Mouse (Mus musculus) hindbrain, embryonic 15.5 days (tissue): Measurements from ENCODE around the gene Ptpa. TPM values are rescaled to one million over a fixed set of nuclear protein-coding genes. Genes with fewer than 3 reads are reported as not detected.

ENCODE experiments used
- ATAC-seq: fragments of 200-750 bp; cut with Nextera tagmentation; 2 replicates; pipeline ENCODE4 v1.8.0; 2017; ENCODE audit warnings: low read depth, moderate number of reproducible peaks, moderate TSS enrichment; ENCODE audit not compliant: low FRiP score
- H3K27ac ChIP-seq: fragments of 300-500 bp; sonication (generic); replicated peaks from 2 replicates; pipeline ENCODE4 v1.5.1; 2015; ENCODE audit warnings: mild to moderate bottlenecking, inconsistent platforms
- H3K27me3 ChIP-seq: fragments of 300-500 bp; sonication (generic); 2 replicates; pipeline ENCODE4 v1.6.1; 2015; ENCODE audit warnings: control low read depth, inconsistent platforms
- H3K36me3 ChIP-seq: fragments of 300-500 bp; sonication (generic); 2 replicates; pipeline ENCODE4 v1.6.1; 2015; ENCODE audit warnings: control low read depth, inconsistent platforms
- H3K4me1 ChIP-seq: fragments of 300-500 bp; sonication (generic); replicated peaks from 2 replicates; pipeline ENCODE4 v1.6.1; 2015; ENCODE audit warnings: control low read depth, inconsistent platforms
- H3K4me2 ChIP-seq: fragments of 300-500 bp; sonication (generic); 2 replicates; pipeline ENCODE4 v1.6.1; 2015; ENCODE audit warnings: moderate library complexity, mild to moderate bottlenecking, inconsistent platforms
- H3K4me3 ChIP-seq: fragments of 300-500 bp; sonication (generic); 2 replicates; pipeline ENCODE4 v1.5.1; 2015; ENCODE audit warnings: mild to moderate bottlenecking, inconsistent platforms
- H3K9ac ChIP-seq: fragments of 300-500 bp; sonication (generic); 2 replicates; pipeline ENCODE4 v1.6.1; 2015; ENCODE audit warnings: inconsistent platforms
- H3K9me3 ChIP-seq: fragments of 300-500 bp; sonication (generic); 2 replicates; pipeline ENCODE4 v1.6.1; 2016; ENCODE audit warnings: control low read depth, inconsistent platforms
- WGBS: fragments of 180-500 bp; shearing (Covaris S2); methylation state at CpG from one replicate; pipeline ENCODE4 v1.1.7; 2015; 5-methylcytosine and 5-hydroxymethylcytosine counted together
- polyA plus RNA-seq: library from polyadenylated mRNA; unstranded; fragments of >200 nt; fragmentation: Nextera tagmentation; extraction: Ambion mirVana; gene quantifications from 2 replicates; pipeline ENCODE4 v1.2.1, GENCODE M21; 2015

The Ptpa gene
- polyA plus RNA-seq, 1 experiment from 2014 or later: 150 TPM

DNA sequence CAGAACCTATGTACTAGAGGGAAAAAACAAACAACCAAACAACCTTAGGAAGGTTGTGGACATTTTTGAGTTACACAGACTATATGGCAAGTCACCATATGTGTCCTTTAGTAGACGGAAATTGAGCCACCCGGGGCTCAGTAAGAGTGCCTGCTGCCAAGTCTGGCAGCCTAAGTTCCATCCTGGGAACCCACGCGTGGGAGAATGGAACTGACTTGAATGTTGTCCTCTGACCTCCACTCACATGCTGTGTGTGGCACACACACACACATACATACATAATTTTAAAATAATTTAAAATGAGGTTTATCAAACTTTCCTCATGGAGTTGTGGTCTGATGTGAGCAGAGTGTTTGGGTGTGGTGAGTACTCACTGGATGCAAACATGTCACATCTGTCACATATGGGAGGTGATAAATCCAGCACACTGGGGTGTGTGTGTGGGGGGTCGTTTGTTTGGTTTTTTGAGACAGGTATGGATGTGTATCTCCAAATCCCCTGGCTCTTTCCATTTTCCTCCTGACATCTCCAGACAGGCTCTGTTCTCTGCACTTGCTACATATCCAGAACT lies 1.8 kb downstream of the Ptpa start:
- Histone ChIP-seq H3K4me3 (0 out of 2 replicates have a peak overlapping the region, but pooled peaks have one; percentile 5), H3K9me3 (no peaks in the 10 kb centered on the region), H3K27me3 (no peaks in the 10 kb centered on the region), H3K36me3 (no peaks in the 10 kb centered on the region), H3K27ac (no peak overlapping the region; the same call in 1 of the 2 replicates), H3K9ac (no peak overlapping the region), H3K4me1 (peaks cover 53% of the 10 kb centered on the region), H3K4me2 (peak overlapping the region; percentile 60)
- ATAC-seq: no peak
- 68% methylated on average over 5 of the region's 5 CpGs for WGBS

DNA sequence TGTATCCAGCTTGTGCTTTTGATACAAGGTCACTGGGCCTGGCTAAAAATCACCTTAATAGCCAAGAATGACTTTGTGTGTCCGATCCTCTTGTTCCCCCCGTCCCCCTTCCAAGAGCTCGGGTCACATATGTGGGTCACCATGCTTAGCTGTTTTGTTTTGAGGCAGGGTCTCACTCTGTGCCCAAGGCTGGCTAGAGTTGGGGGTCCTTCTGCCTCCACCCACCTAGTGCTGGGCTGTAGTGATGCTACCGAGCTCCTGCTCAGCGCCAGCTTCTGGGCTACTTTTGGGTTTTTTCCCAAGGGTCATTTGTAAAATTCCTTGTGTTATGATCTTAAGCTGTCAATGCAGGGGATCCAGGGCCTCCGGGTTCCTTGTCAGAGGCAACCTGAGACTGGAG lies 2.4 kb downstream of the Ptpa start:
- 78% methylated on average over 6 of the region's 6 CpGs for WGBS
- H3K9ac ChIP-seq: 0 out of 2 replicates have a peak overlapping the region, but pooled peaks have one; percentile 9
- ATAC-seq: no peak

DNA sequence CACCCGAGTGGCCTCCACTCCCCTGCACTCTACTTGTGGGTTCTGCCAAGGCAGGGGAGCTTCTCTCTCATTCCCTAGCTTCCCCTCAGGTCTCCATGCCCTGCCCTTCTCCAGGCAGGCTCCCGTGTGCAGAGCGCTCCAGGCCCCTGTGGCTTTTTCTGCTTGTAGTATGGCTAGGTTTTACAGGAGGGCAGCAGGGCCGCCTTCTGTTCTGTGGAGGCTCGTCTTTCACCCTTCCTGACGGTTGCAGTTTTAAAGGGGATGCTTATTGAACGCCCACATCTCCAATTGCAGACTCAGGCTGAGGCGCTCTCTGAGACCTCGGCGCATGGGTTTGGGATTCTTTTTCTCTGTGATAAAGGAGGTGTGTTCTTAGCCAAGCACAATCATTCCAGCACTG lies 3.3 kb downstream of the Ptpa start:
- no peaks in the 10 kb centered on the region for H3K27me3 ChIP-seq
- WGBS: 42% methylated on average over 10 of the region's 10 CpGs
- H3K4me1 ChIP-seq: peaks cover 39% of the 10 kb centered on the region
- H3K9ac ChIP-seq: no peak overlapping the region
- H3K4me3 ChIP-seq: no peak overlapping the region
- peak overlapping the region; percentile 13 for H3K4me2 ChIP-seq
- H3K27ac ChIP-seq: peak overlapping the region; percentile 29
- no peak for ATAC-seq
- H3K9me3 ChIP-seq: no peaks in the 10 kb centered on the region
- H3K36me3 ChIP-seq: no peaks in the 10 kb centered on the region

More for the DNA sequence above, 2.4 kb downstream of the Ptpa start:
- no peak overlapping the region; the same call in 1 of the 2 replicates for H3K27ac ChIP-seq
- peaks cover 48% of the 10 kb centered on the region for H3K4me1 ChIP-seq
- H3K9me3 ChIP-seq: no peaks in the 10 kb centered on the region
- H3K4me3 ChIP-seq: 0 out of 2 replicates have a peak overlapping the region, but pooled peaks have one; percentile 5
- peak overlapping the region; percentile 60 for H3K4me2 ChIP-seq
- H3K27me3 ChIP-seq: no peaks in the 10 kb centered on the region
- no peaks in the 10 kb centered on the region for H3K36me3 ChIP-seq

GRCm38 (mm10) chr2:30421432-30421831 lies 5.6 kb downstream of the Ptpa start:
- no peak overlapping the region for H3K4me3 ChIP-seq
- WGBS: 62% methylated on average over 4 of the region's 4 CpGs
- H3K4me2 ChIP-seq: no peak overlapping the region
- H3K9ac ChIP-seq: no peak overlapping the region
- 0 out of 2 replicates have a peak, but pooled peaks cover 8% of the 10 kb centered on the region for H3K36me3 ChIP-seq
- H3K27ac ChIP-seq: no peak overlapping the region
- peaks cover 28% of the 10 kb centered on the region for H3K4me1 ChIP-seq
- H3K27me3 ChIP-seq: no peaks in the 10 kb centered on the region
- H3K9me3 ChIP-seq: no peaks in the 10 kb centered on the region
- no peak for ATAC-seq

- no peak for ATAC-seq
- peaks cover 74% of the 10 kb centered on the region for H3K36me3 ChIP-seq
- no peaks in the 10 kb centered on the region for H3K4me1 ChIP-seq
- H3K27ac ChIP-seq: no peak overlapping the region
- H3K4me2 ChIP-seq: no peak overlapping the region
- H3K9me3 ChIP-seq: no peaks in the 10 kb centered on the region
- no peak overlapping the region for H3K9ac ChIP-seq
- no peaks in the 10 kb centered on the region for H3K27me3 ChIP-seq
- no peak overlapping the region for H3K4me3 ChIP-seq
These were observed 13.3 kb downstream of the Ptpa start for GRCm38 (mm10) chr2:30429156-30429555.

DNA sequence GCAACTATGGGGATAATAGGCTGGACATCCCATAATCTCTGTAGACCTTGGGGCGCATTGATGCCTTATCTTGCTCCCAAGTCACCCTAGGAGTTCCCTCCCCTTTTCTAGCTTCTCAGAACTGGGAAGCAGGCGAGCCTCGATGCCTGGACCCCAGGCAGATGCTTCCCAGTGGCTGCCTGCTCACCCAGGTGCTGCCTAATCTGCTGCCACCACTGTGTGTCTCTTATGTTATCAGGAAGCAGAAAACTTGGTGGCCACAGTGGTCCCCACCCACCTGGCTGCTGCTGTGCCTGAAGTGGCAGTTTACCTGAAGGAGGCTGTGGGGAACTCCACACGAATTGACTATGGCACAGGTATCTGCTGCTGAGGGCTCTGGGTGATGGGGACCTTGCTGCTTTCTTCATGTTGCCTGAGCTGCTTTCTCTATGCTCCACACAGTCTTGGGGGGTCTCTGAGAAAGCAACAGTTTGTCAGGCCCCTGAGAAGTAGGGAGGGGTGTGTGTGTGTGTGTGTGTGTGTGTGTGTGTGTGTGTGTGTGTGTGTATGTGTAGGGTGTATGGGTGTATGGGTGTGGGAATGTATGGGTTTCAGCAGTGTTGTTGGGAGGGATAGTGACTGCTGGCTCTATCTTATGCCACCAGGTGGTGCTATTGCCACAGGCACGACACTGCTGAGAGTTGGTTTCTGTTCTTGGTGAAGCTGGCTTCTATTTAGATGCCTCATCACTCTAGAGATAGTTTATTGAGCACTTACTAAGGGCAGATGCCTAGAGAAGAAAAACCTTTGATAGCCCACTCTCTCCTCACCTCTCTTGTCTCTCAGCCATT lies 19.7 kb downstream of the Ptpa start:
- H3K9ac ChIP-seq: no peak overlapping the region
- no peaks in the 10 kb centered on the region for H3K27me3 ChIP-seq
- H3K4me1 ChIP-seq: peaks cover 9% of the 10 kb centered on the region
- H3K27ac ChIP-seq: no peak overlapping the region
- ATAC-seq: peak; percentile 69
- 55% methylated on average over 5 of the region's 5 CpGs for WGBS
- no peak overlapping the region for H3K4me3 ChIP-seq
- H3K9me3 ChIP-seq: no peaks in the 10 kb centered on the region
- H3K4me2 ChIP-seq: no peak overlapping the region
- H3K36me3 ChIP-seq: peaks cover 64% of the 10 kb centered on the region

DNA sequence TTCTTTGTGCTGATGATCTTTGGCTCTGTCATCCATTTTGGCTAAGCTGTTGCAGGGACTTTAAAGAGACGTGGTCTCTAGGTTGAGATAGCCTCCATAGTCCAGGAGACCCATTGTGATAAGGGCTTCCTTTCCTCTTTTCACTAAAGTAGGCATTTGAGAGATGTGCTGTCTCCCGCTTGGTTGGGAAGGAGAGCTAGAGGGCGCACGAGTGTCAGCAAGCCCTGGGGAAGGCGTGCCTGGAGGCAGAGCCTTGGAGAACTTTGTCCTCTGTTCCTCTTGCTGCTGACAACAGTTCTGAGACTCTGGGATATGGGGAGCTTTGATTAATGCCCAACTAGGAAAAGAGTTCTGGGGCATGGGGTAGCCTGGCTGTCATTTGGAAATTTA lies 20.3 kb downstream of the Ptpa start:
- WGBS: 82% methylated on average over 5 of the region's 5 CpGs
- Histone ChIP-seq H3K4me3 (no peak overlapping the region), H3K27ac (no peak overlapping the region), H3K9me3 (no peaks in the 10 kb centered on the region), H3K4me1 (peaks cover 15% of the 10 kb centered on the region), H3K36me3 (peaks cover 58% of the 10 kb centered on the region), H3K9ac (no peak overlapping the region), H3K27me3 (no peaks in the 10 kb centered on the region), H3K4me2 (no peak overlapping the region)
- no peak for ATAC-seq

DNA sequence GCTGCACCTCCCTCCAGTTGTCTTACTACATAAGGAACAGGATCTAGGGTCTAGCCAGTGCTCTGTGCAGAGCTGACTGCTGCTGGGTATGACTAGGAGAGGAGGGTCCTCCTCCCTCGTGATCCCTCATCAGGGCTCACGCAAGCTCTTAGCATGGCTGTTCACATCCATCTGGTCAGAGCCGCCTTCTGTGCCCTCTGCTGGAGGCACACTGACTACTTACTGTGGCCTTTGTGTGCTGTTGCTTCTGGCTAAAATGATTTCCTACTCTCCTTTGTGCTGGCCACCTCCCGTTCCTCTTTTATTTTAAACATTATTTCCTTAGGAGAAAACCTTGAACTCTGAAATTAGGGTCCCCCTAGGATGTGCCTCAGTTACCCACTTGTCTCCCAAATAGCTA lies 21.0 kb downstream of the Ptpa start:
- Histone ChIP-seq H3K27me3 (no peaks in the 10 kb centered on the region), H3K27ac (no peak overlapping the region), H3K4me2 (no peak overlapping the region), H3K36me3 (peaks cover 51% of the 10 kb centered on the region), H3K9ac (no peak overlapping the region), H3K4me1 (peaks cover 22% of the 10 kb centered on the region), H3K9me3 (no peaks in the 10 kb centered on the region), H3K4me3 (no peak overlapping the region)
- ATAC-seq: no peak
- 71% methylated on average over 4 of the region's 4 CpGs for WGBS

GRCm38 (mm10) chr2:30437791-30438190 lies 22.0 kb downstream of the Ptpa start:
- H3K4me2 ChIP-seq: no peak overlapping the region
- peaks cover 41% of the 10 kb centered on the region for H3K36me3 ChIP-seq
- no peak for ATAC-seq
- no peak overlapping the region for H3K27ac ChIP-seq
- H3K27me3 ChIP-seq: no peaks in the 10 kb centered on the region
- no peak overlapping the region for H3K4me3 ChIP-seq
- H3K9me3 ChIP-seq: no peaks in the 10 kb centered on the region
- 92% methylated on average over 4 of the region's 4 CpGs for WGBS
- peaks cover 32% of the 10 kb centered on the region for H3K4me1 ChIP-seq
- no peak overlapping the region for H3K9ac ChIP-seq

GRCm38 (mm10) chr2:30439631-30440030 lies 23.8 kb downstream of the Ptpa start:
- Histone ChIP-seq H3K36me3 (peaks cover 30% of the 10 kb centered on the region), H3K9ac (no peak overlapping the region), H3K4me1 (peaks cover 40% of the 10 kb centered on the region), H3K27ac (peak overlapping the region; percentile 85; the same call in 1 of the 2 replicates), H3K4me3 (no peak overlapping the region), H3K4me2 (no peak overlapping the region), H3K9me3 (no peaks in the 10 kb centered on the region), H3K27me3 (no peaks in the 10 kb centered on the region)
- 91% methylated on average over 6 of the region's 6 CpGs for WGBS
- no peak for ATAC-seq

GRCm38 (mm10) chr2:30440211-30440700 lies 24.4 kb downstream of the Ptpa start:
- Histone ChIP-seq H3K4me3 (no peak overlapping the region), H3K4me2 (no peak overlapping the region), H3K36me3 (peaks cover 30% of the 10 kb centered on the region), H3K4me1 (peaks cover 40% of the 10 kb centered on the region), H3K27ac (peak overlapping the region; percentile 85), H3K27me3 (no peaks in the 10 kb centered on the region), H3K9me3 (no peaks in the 10 kb centered on the region), H3K9ac (0 out of 2 replicates have a peak overlapping the region, but pooled peaks have one; percentile 26)
- ATAC-seq: no peak
- 48% methylated on average over 3 of the region's 3 CpGs for WGBS
